Mouse (Mus musculus) embryonic facial prominence, embryonic 15.5 days (tissue): Measurements from ENCODE around the gene 1700008O03Rik. TPM values are rescaled to one million over a fixed set of nuclear protein-coding genes. Genes with fewer than 3 reads are reported as not detected.

ENCODE experiments used
- ATAC-seq: fragments of 200-750 bp; cut with Nextera tagmentation; 2 replicates; pipeline ENCODE4 v1.8.0; 2017; ENCODE audit warnings: low read depth, moderate TSS enrichment; ENCODE audit not compliant: insufficient number of reproducible peaks, low FRiP score, low TSS enrichment
- H3K27ac ChIP-seq: fragments of 300-500 bp; sonication (generic); replicated peaks from 2 replicates; pipeline ENCODE4 v1.5.1; 2015; ENCODE audit warnings: mild to moderate bottlenecking, inconsistent platforms
- H3K27me3 ChIP-seq: fragments of 300-500 bp; sonication (generic); 2 replicates; pipeline ENCODE4 v1.6.1; 2015; ENCODE audit warnings: inconsistent platforms
- H3K36me3 ChIP-seq: fragments of 300-500 bp; sonication (generic); 2 replicates; pipeline ENCODE4 v1.6.1; 2015; ENCODE audit warnings: mild to moderate bottlenecking, inconsistent platforms
- H3K4me1 ChIP-seq: fragments of 300-500 bp; sonication (generic); 2 replicates; pipeline ENCODE4 v1.6.1; 2015; ENCODE audit warnings: inconsistent platforms
- H3K4me2 ChIP-seq: fragments of 300-500 bp; sonication (generic); replicated peaks from 2 replicates; pipeline ENCODE4 v1.6.1; 2015; ENCODE audit warnings: mild to moderate bottlenecking, inconsistent platforms
- H3K4me3 ChIP-seq: fragments of 300-500 bp; sonication (generic); replicated peaks from 2 replicates; pipeline ENCODE4 v1.5.1; 2015; ENCODE audit warnings: mild to moderate bottlenecking, inconsistent platforms
- H3K9ac ChIP-seq: fragments of 300-500 bp; sonication (generic); 2 replicates; pipeline ENCODE4 v1.6.1; 2015; ENCODE audit warnings: inconsistent platforms
- H3K9me3 ChIP-seq: fragments of 300-500 bp; sonication (generic); replicated peaks from 2 replicates; pipeline ENCODE4 v1.6.1; 2016; ENCODE audit warnings: inconsistent platforms
- WGBS: fragments of 180-500 bp; shearing (Covaris S2); methylation state at CpG from one replicate; pipeline ENCODE4 v1.1.7; 2015; 5-methylcytosine and 5-hydroxymethylcytosine counted together
- polyA plus RNA-seq: library from polyadenylated mRNA; unstranded; fragments of >200 nt; fragmentation: Nextera tagmentation; extraction: Ambion mirVana; gene quantifications from 2 replicates; pipeline ENCODE4 v1.2.1, GENCODE M21; 2015

Gene 1700008O03Rik
- polyA plus RNA-seq, 1 experiment from 2014 or later = 1.5 TPM

DNA sequence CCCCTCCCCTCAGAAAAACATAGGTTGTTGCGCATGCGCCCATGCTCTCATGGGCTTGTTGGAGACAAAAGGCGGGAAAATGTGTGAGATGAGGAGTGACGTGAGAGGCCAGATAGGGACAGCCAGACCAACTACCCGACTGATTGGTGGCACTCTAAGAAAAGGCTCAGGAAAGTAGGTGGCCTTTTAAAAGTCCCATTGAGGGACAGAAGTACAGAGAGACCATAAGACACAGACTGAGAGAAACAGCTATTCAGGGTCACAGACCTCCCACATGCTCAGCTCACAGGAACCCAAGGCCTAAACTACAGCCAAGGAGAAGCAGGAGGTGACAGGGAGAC lies 20.4 kb upstream of the 1700008O03Rik start:
- peaks cover 4% of the 10 kb centered on the region; the same call in 1 of the 2 replicates for H3K27me3 ChIP-seq
- H3K36me3 ChIP-seq = no peaks in the 10 kb centered on the region
- H3K9ac ChIP-seq = no peak overlapping the region
- H3K9me3 ChIP-seq = no peaks in the 10 kb centered on the region
- WGBS = under 1% methylated on average over 5 of the region's 5 CpGs
- peaks cover 4% of the 10 kb centered on the region; the same call in 1 of the 2 replicates for H3K4me1 ChIP-seq
- peak overlapping the region; percentile 52 for H3K4me2 ChIP-seq
- ATAC-seq = no peak
- H3K27ac ChIP-seq = no peak overlapping the region
- H3K4me3 ChIP-seq = peak overlapping the region; percentile 49

DNA sequence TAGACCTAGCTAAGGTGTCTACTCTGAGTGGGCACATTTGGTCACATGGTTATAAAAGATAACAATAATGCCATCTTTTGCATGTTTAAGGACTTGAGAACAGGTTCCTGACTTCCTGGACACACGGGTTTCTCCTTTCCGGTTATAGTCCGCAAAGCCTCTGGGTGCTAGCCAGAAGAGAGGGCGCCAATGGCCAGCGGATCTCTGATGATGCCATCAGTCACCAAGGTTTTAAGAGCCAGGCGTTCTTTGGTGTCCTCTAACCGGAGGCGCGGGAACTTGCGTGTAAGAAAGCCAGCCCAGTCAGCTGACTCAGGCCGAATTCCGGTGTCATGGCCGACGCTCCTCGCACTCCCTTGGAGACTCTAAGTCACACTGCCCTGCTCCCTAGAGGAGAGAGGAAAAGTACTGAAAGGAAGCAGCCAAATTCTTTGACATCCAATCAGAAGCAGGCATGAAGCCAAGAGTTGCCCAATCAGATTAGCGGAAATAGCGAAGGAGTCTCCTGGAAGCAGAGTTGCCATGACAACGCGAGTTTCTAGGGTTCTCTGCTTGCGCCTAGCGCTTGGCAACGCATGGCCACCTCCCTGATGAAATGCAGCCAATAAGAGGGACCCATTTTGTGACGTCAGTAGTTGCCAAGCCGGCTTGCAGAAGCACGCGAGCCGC lies 19.9 kb upstream of the 1700008O03Rik start:
- peak; percentile 95 for ATAC-seq
- H3K4me3 ChIP-seq = peak overlapping the region; percentile 49
- no peaks in the 10 kb centered on the region for H3K36me3 ChIP-seq
- 2% methylated on average over 27 of the region's 27 CpGs for WGBS
- H3K9me3 ChIP-seq = no peaks in the 10 kb centered on the region
- peak overlapping the region; percentile 52 for H3K4me2 ChIP-seq
- H3K27me3 ChIP-seq = peaks cover 4% of the 10 kb centered on the region; the same call in 1 of the 2 replicates
- H3K4me1 ChIP-seq = peaks cover 4% of the 10 kb centered on the region; the same call in 1 of the 2 replicates
- peak overlapping the region; percentile 18; the same call in 1 of the 2 replicates for H3K27ac ChIP-seq
- no peak overlapping the region for H3K9ac ChIP-seq

DNA sequence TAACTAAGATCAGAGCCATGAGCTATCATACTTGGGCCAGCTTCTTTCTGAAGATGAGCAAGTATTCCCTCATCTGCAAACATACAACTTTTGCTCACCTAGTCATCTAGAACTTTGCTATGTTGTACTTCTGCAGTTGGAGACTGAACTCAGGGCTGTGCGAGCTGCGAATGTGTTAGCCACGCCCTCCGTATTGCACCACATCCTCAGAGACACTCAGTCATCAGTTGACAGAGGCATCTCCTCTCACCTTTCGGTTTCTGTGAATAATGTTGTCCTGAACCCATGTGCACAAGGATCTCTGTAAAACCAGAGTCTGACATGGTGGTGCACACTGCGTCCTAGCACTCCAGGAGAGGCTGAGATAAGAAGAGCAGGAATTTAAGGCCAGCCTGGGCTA lies 16.1 kb upstream of the 1700008O03Rik start:
- 74% methylated on average over 6 of the region's 6 CpGs for WGBS
- Histone ChIP-seq H3K27ac (no peak overlapping the region), H3K9me3 (no peaks in the 10 kb centered on the region), H3K36me3 (no peaks in the 10 kb centered on the region), H3K4me1 (peaks cover 4% of the 10 kb centered on the region; the same call in 1 of the 2 replicates), H3K27me3 (no peaks in the 10 kb centered on the region; the same call in 1 of the 2 replicates), H3K4me2 (no peak overlapping the region), H3K4me3 (no peak overlapping the region), H3K9ac (no peak overlapping the region)
- ATAC-seq = no peak

DNA sequence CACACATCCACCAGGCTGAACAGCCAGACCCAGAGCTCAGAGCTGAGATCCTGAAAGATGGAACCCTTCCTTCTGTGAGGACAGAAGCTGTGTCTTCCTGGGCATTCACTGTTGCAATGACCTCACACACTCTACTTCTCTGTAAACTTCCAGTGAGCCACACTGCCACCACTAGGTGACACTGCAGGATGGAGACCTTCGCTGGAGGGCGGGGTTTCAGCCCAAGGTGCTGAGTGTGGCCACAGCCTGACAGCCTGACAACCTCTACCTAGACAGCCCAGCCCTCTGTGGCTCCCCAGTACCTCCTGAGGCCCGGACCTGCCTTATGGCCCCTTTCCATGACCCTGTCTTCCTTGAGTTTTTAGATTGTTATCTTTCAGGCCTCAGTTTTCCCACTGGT lies 12.9 kb upstream of the 1700008O03Rik start:
- Histone ChIP-seq H3K4me3 (no peak overlapping the region), H3K4me2 (no peak overlapping the region), H3K27me3 (no peaks in the 10 kb centered on the region; the same call in 1 of the 2 replicates), H3K9ac (no peak overlapping the region), H3K27ac (no peak overlapping the region), H3K9me3 (no peaks in the 10 kb centered on the region), H3K4me1 (no peaks in the 10 kb centered on the region), H3K36me3 (no peaks in the 10 kb centered on the region)
- peak; percentile 47; the same call in 1 of the 2 replicates for ATAC-seq
- WGBS = 18% methylated on average over 3 of the region's 3 CpGs

DNA sequence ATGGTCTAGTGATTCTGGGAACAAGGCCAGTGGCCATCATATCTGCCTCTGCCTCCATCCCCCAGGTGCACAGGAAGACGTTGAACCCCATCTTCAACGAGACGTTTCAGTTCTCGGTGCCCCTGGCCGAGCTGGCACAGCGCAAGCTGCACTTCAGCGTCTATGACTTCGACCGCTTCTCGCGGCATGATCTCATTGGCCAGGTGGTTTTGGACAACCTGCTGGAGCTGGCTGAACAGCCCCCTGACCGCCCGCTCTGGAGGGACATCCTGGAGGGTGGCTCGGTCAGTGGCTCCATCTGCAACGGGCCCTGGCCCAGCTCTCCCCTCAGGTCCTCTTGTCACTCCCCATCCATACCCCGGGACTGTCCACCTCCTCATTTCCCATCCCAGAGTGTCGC lies 7.7 kb upstream of the 1700008O03Rik start:
- 91% methylated on average over 17 of the region's 17 CpGs for WGBS
- H3K4me2 ChIP-seq = no peak overlapping the region
- no peak overlapping the region for H3K27ac ChIP-seq
- H3K36me3 ChIP-seq = no peaks in the 10 kb centered on the region
- no peak overlapping the region for H3K4me3 ChIP-seq
- no peaks in the 10 kb centered on the region for H3K9me3 ChIP-seq
- H3K4me1 ChIP-seq = no peaks in the 10 kb centered on the region
- no peaks in the 10 kb centered on the region for H3K27me3 ChIP-seq
- ATAC-seq = no peak
- no peak overlapping the region for H3K9ac ChIP-seq

DNA sequence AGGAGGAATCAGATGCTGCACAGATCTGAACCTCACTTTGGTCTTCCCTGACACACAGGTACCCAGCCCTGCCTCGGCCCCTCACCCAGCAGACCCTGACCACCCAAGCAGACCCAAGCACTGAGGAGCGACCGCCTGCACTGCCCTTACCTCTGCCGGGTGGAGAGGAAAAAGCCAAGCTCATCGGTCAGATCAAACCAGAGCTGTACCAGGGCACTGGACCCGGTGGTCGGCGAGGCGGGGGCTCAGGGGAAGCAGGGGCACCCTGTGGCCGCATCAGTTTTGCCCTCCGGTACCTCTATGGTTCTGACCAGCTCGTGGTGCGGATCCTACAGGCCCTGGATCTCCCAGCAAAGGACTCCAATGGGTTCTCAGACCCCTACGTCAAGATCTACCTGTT lies 6.7 kb upstream of the 1700008O03Rik start:
- 86% methylated on average over 14 of the region's 14 CpGs for WGBS
- no peak for ATAC-seq

DNA sequence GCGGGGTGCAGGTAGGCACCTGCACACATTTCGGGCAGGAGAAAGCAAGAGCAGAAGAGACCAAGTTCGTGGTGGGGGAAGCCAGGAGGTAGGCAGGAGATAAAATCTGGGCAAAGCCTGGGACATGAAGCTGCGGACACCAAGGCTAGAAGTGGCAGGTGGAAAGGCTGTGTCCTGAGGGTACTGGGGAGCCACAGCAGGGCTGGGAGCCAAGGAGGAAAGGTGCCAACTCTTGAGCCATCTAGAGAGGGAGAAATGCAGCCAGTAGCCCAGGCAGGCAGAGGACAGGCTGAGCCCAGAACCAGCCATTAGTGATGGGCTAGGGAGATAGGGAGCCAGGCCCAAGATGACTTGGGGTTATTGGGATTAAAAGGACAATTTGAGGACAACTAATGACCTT lies 6.2 kb upstream of the 1700008O03Rik start:
- H3K4me2 ChIP-seq = no peak overlapping the region
- no peak overlapping the region for H3K27ac ChIP-seq
- H3K4me1 ChIP-seq = no peaks in the 10 kb centered on the region
- H3K9me3 ChIP-seq = no peaks in the 10 kb centered on the region
- no peak for ATAC-seq
- H3K36me3 ChIP-seq = no peaks in the 10 kb centered on the region
- WGBS = 71% methylated on average over 4 of the region's 4 CpGs
- H3K9ac ChIP-seq = no peak overlapping the region
- H3K4me3 ChIP-seq = no peak overlapping the region
- peaks cover 7% of the 10 kb centered on the region; the same call in 1 of the 2 replicates for H3K27me3 ChIP-seq

More for the DNA sequence above, 6.7 kb upstream of the 1700008O03Rik start:
- H3K27ac ChIP-seq = no peak overlapping the region
- H3K4me1 ChIP-seq = no peaks in the 10 kb centered on the region
- H3K4me3 ChIP-seq = no peak overlapping the region
- H3K27me3 ChIP-seq = peaks cover 7% of the 10 kb centered on the region; the same call in 1 of the 2 replicates
- no peak overlapping the region for H3K9ac ChIP-seq
- H3K4me2 ChIP-seq = no peak overlapping the region
- no peaks in the 10 kb centered on the region for H3K36me3 ChIP-seq
- no peaks in the 10 kb centered on the region for H3K9me3 ChIP-seq

DNA sequence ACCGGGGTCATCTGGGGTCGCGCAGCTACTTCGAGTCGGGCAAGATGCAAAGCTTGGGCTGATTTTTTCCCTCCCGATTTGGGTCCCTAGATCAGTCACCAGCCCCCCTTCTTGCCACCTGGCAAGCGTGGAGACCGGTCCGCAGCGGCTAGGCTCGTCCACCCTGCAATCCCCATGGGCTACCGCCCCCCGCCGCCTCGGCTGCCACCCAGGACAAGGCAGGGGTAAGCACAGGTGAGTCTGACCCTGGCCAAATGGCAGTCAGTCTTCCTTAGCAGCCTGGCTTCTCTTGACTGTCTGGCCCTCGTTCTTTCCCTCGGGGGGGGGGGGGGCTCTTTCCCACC lies 932 bp downstream of the 1700008O03Rik start:
- peaks cover 9% of the 10 kb centered on the region; the same call in 1 of the 2 replicates for H3K27me3 ChIP-seq
- H3K4me3 ChIP-seq = peak overlapping the region; percentile 52
- H3K27ac ChIP-seq = no peak overlapping the region
- H3K4me1 ChIP-seq = peaks cover 9% of the 10 kb centered on the region
- H3K9ac ChIP-seq = peak overlapping the region; percentile 18; the same call in 1 of the 2 replicates
- no peaks in the 10 kb centered on the region for H3K36me3 ChIP-seq
- 2% methylated on average over 17 of the region's 17 CpGs for WGBS
- ATAC-seq = peak; percentile 46; the same call in 1 of the 2 replicates
- H3K9me3 ChIP-seq = no peaks in the 10 kb centered on the region
- H3K4me2 ChIP-seq = peak overlapping the region; percentile 91

DNA sequence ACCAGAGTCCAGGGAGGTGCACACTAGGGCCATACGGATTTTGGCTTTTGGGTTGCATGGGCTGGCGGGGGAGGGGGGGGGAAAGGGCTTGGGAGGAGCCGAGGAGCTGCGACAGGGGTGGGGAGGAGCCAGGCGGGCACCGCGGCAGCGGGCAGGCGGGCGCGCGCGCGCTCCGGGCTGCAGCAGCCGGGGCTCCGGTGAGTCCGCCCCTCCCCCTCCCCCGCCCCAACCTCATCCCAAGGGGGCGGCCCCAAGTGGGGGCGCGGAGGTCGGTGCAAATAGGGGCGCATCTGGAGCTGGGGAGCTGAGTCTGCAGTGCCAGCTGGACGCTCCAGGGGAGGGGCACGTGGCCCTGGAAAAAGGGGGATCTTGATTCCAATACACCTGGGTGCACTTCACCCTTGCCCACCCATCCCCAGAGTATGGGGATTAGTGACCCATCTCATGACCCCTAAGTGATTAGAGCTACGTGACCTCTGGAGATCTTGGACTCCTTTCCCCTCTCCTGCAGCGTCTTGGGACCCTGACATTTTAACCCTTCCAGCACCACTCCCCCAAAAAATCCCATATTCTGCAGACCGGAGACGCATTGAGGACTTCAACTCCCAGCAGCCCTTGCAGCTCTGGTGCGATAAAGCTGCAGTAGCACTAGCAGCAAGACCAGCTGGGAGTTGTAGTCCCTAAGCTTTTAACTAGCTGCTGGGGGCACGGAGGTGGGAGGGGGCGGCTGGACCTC lies 1.5 kb downstream of the 1700008O03Rik start, which contains the start of gene Syt3:
Syt3 (plus strand) TSS at position 123 of the 736 bp plus-strand sequence.
- H3K36me3 ChIP-seq = no peaks in the 10 kb centered on the region
- no peaks in the 10 kb centered on the region for H3K9me3 ChIP-seq
- ATAC-seq = peak; percentile 78
- peaks cover 9% of the 10 kb centered on the region for H3K4me1 ChIP-seq
- H3K27ac ChIP-seq = no peak within 1 kb of the TSS
- WGBS = 0% methylated on average over 28 of the region's 33 CpGs
- H3K27me3 ChIP-seq = peaks cover 12% of the 10 kb centered on the region
- peak within 1 kb of the TSS; percentile 91 for H3K4me2 ChIP-seq
- peak within 1 kb of the TSS; percentile 52 for H3K4me3 ChIP-seq
- H3K9ac ChIP-seq = peak within 1 kb of the TSS; percentile 18; the same call in 1 of the 2 replicates

DNA sequence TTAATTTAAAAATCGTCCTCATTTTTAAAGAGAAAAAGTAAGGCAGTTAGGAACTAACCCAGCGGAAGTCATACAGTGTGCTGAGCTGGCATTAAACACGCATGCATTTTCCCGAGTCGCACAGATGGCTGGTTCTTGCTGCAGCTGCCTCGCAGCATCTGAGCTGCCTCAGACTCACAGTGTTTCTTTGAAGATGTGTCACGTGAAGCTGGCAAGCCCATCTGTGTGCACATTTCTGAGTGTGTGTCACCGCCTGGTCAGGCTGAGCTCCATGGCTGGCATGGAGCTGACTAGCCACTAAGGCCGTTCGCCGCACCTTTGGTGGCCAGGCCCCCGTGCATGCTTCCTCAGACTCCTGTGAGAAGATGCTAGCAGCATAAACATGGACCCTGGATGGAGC lies 3.1 kb downstream of the 1700008O03Rik start:
- Histone ChIP-seq H3K9me3 (no peaks in the 10 kb centered on the region), H3K9ac (no peak overlapping the region), H3K36me3 (no peaks in the 10 kb centered on the region), H3K27ac (no peak overlapping the region), H3K27me3 (peaks cover 8% of the 10 kb centered on the region; the same call in 1 of the 2 replicates), H3K4me1 (peaks cover 9% of the 10 kb centered on the region), H3K4me2 (no peak overlapping the region), H3K4me3 (no peak overlapping the region)
- ATAC-seq = no peak
- WGBS = 63% methylated on average over 12 of the region's 12 CpGs

DNA sequence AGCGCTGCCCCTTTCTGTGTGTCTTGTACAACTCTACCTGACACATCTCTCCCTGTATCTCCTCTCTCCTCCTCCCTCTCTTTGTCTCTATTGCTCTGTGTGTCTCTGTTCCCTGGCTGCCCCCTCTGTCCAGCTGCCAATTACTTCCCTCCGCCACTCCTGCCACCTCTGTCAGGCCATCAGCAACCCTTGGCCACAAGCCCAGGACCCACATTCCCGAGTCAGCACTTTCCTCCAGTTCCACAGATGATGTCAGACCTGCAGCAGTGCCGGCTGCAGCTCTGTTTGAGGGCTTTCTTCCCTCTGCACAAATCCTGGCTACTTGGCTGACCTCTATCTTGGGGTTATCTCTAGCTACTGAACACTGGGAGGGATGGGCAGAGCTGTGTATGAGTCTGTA lies 7.3 kb downstream of the 1700008O03Rik start:
- H3K4me1 ChIP-seq = peaks cover 10% of the 10 kb centered on the region
- H3K27me3 ChIP-seq = peaks cover 6% of the 10 kb centered on the region; the same call in 1 of the 2 replicates
- ATAC-seq = no peak
- no peaks in the 10 kb centered on the region for H3K9me3 ChIP-seq
- no peaks in the 10 kb centered on the region for H3K36me3 ChIP-seq
- H3K4me2 ChIP-seq = no peak overlapping the region
- H3K27ac ChIP-seq = no peak overlapping the region
- H3K9ac ChIP-seq = no peak overlapping the region
- H3K4me3 ChIP-seq = no peak overlapping the region
- 46% methylated on average over 4 of the region's 4 CpGs for WGBS
